Mouse (Mus musculus) gastrocnemius, postnatal 36 days (tissue): ENCODE results near the gene Gm5728. TPM values are rescaled to one million over a fixed set of nuclear protein-coding genes. Genes with fewer than 3 reads are reported as not detected.
"Not testable (repeated sequence)": the region's sequence is repeated elsewhere in the genome, so short reads cannot be mapped to it uniquely, and the experiment has no call there.

Experiments
- DNase-seq, 2 experiments: peaks; one replicate each; pipeline ENCODE4 v3.0.0; 2022
- intact Hi-C: fragments of 180-260 bp; cut with DNase I; formaldehyde crosslinking; loops from one replicate; pipeline ENCODE4 v1.15.1; 2025
- long read RNA-seq, 2 experiments: library from polyadenylated mRNA; stranded (forward); transcript quantifications; one replicate each; pipeline ENCODE4 v2.0.0; 2021
- total RNA-seq, 2 experiments: library from RNA; stranded (reverse); gene quantifications; 2 replicates each; pipeline ENCODE4 v1.2.3; 2021

Gm5728 gene
- not detected for total RNA-seq
- long read RNA-seq, experiment 1 = 0 reads
- long read RNA-seq, experiment 2 = 0 reads

GRCm38 (mm10) chr7:20375310-20375709, at the start of gene Gm5728:
Gene Gm5728 (minus strand): TSS chr7:20375410.
- DNase-seq, intact Hi-C loops: not testable (repeated sequence)

GRCm38 (mm10) chr7:20417642-20418041, 42.4 kb upstream of the Gm5728 start, which contains the start of gene Vmn1r100:
Gene Vmn1r100 (plus strand): TSS chr7:20417942.
- DNase-seq, intact Hi-C loops: not testable (repeated sequence)

GRCm38 (mm10) chr7:20333965-20334364, 41.2 kb downstream of the Gm5728 start, which contains the start of gene Gm4133:
Gene Gm4133 (minus strand): TSS chr7:20334065.
- DNase-seq, intact Hi-C loops: not testable (repeated sequence)

Other genes with a start within 250 kb of the Gm5728 start
- not detected for gene Vmn1r93, start 236.3 kb downstream of the Gm5728 start, total RNA-seq
- gene Vmn1r94, start 207.0 kb downstream of the Gm5728 start, total RNA-seq = not detected
- gene Vmn1r95, start 181.7 kb downstream of the Gm5728 start, total RNA-seq = not detected
- gene Gm6164, start 169.8 kb downstream of the Gm5728 start, total RNA-seq = not detected
- not detected for gene Gm4498, start 141.6 kb downstream of the Gm5728 start, total RNA-seq
- gene Gm5890, start 112.6 kb downstream of the Gm5728 start, total RNA-seq = not detected
- gene Gm4133, start 41.3 kb downstream of the Gm5728 start, total RNA-seq = not detected
- not detected for gene Vmn1r100, start 42.5 kb upstream of the Gm5728 start, total RNA-seq
- gene Vmn1r101, start 67.2 kb upstream of the Gm5728 start, total RNA-seq = not detected
- not detected for gene Gm10670, start 99.5 kb upstream of the Gm5728 start, total RNA-seq
- gene Vmn1r103, start 135.1 kb upstream of the Gm5728 start, total RNA-seq = not detected
- gene Vmn1r104, start 158.4 kb upstream of the Gm5728 start, total RNA-seq = not detected
- not detected for gene Gm5726, start 170.3 kb upstream of the Gm5728 start, total RNA-seq
- gene Gm4141, start 200.8 kb upstream of the Gm5728 start, total RNA-seq = not detected
- not detected for gene Gm4513, start 223.6 kb upstream of the Gm5728 start, total RNA-seq